In the genomic region with DNA sequence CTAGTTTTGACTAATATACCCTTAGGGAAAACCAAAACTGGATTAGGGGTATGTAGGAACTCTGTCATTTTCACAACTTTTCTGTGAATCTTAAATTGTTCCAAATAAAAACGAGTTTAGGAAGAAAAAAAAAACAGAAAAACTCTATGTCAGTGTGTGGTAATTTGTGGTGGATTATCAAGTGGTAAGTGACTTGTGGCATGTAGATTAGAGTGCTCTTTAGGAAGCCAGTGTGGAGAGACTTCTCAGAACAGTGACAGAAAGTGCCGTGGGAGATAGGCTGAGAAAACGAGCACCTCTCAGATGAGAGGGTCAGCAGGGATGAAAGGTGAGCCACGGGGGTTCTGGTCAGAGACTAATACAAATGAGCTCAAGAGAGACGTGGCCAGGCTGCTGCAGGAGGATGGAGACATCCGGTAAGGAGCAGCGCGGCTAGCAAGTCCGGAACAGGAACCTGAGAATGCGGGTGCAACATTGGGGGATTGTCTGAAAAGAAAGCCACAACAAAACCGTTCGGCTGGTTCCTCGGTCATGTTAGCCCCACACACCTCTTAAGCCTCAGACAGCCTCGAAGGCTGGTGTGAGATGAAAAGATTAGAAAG, we compare ENCODE assay signal across 12 mouse cellular contexts.
DNase-seq lines count a peak whose midpoint lies in the region; ATAC-seq and TF ChIP-seq lines count a peak whose summit lies in the region.
"Had no signal": no experiment of that assay in that cellular context is flagged by ENCODE, and none has a peak within 500 bp of the region (broad histone marks: within the 10 kb centered on the region; RNA-seq: fewer than 3 reads in every experiment).

No protein-coding gene starts in this region.

- no peak for TF ChIP-seq CTCF in kidney, postnatal 0 days (IDR thresholded peaks at IDR 0.05; ENCODE audit: low read depth)
- no peak for TF ChIP-seq CTCF in bone marrow, adult 2 months (IDR thresholded peaks at IDR 0.05; ENCODE audit: control insufficient read depth, insufficient read depth, low read length)

- H3K4me2 ChIP-seq in kidney, postnatal 0 days (ENCODE audit: low read length): peak overlapping the region; percentile 21; the same call in 1 of the 2 replicates
- H3K4me2 ChIP-seq: hindbrain, embryonic 15.5 days; limb, embryonic 12.5 days had no signal

- no peaks in the 10 kb centered on the region for H3K36me3 ChIP-seq in kidney, postnatal 0 days (ENCODE audit: insufficient read depth, low read length)
- H3K36me3 ChIP-seq: hindbrain, embryonic 15.5 days; limb, embryonic 12.5 days had no signal

- H3K4me1 ChIP-seq in kidney, postnatal 0 days (replicated peaks; ENCODE audit: insufficient read depth, low read length): no peaks in the 10 kb centered on the region
- H3K4me1 ChIP-seq in bone marrow, adult 2 months (ENCODE audit: control insufficient read depth, insufficient read depth, low read length): no peaks in the 10 kb centered on the region
- H3K4me1 ChIP-seq: hindbrain, embryonic 15.5 days; limb, embryonic 12.5 days had no signal

- TF ChIP-seq POLR2A in bone marrow, adult 2 months (IDR thresholded peaks at IDR 0.05; ENCODE audit: borderline replicate concordance, control insufficient read depth, low read depth, low read length): no peak

- DNase-seq in kidney, postnatal 0 days (ENCODE audit: low spot score): peak; percentile 29
- no peak for DNase-seq in kidney, adult 18-20 months
- DNase-seq in induced T-regulatory cell, adult 2 months (ENCODE audit: low read depth): peak; percentile 52
- DNase-seq in naive thymus-derived CD4-positive, alpha-beta T cell, adult 2 months (ENCODE audit: low read depth): peak; percentile 9
- DNase-seq in gastrocnemius, postnatal 14 days: no peak
- DNase-seq in spleen, postnatal 14 days (ENCODE audit: low spot score in 2 of 2): no peak
- DNase-seq: adrenal gland, postnatal 25 days; cerebellum, adult 9-10 months had no signal

- H3K27me3 ChIP-seq in kidney, postnatal 0 days (ENCODE audit: insufficient read depth, low read length): no peaks in the 10 kb centered on the region
- H3K27me3 ChIP-seq: hindbrain, embryonic 15.5 days; limb, embryonic 12.5 days had no signal

- H3K9me3 ChIP-seq in kidney, postnatal 0 days (replicated peaks; ENCODE audit: low read length): no peaks in the 10 kb centered on the region
- H3K9me3 ChIP-seq: hindbrain, embryonic 15.5 days; limb, embryonic 12.5 days had no signal

- WGBS in kidney, postnatal 0 days: 28% methylated on average over 14 of the region's 14 CpGs
- WGBS in bone marrow, adult 2 months: 4% methylated on average over 14 of the region's 14 CpGs

- H3K9ac ChIP-seq in kidney, postnatal 0 days (ENCODE audit: low read depth, low read length): no peak overlapping the region
- H3K9ac ChIP-seq: hindbrain, embryonic 15.5 days; limb, embryonic 12.5 days had no signal

- H3K4me3 ChIP-seq in kidney, postnatal 0 days (replicated peaks; ENCODE audit: low read depth, low read length): no peak overlapping the region
- peak overlapping the region; percentile 43 for H3K4me3 ChIP-seq in bone marrow, adult 2 months (replicated peaks; ENCODE audit: control insufficient read depth, low read depth, low read length)
- H3K4me3 ChIP-seq: hindbrain, embryonic 15.5 days; limb, embryonic 12.5 days had no signal

- no peak for ATAC-seq in kidney, postnatal 0 days (replicated peaks; ENCODE audit: low FRiP score, low read depth)
- ATAC-seq: forebrain, embryonic 16.5 days had no signal

- H3K27ac ChIP-seq in kidney, postnatal 0 days: no peak overlapping the region
- H3K27ac ChIP-seq in bone marrow, adult 2 months (ENCODE audit: control insufficient read depth, insufficient read depth, low read depth, low read length, poor library complexity): peak overlapping the region; percentile 18
- H3K27ac ChIP-seq: hindbrain, embryonic 15.5 days; limb, embryonic 12.5 days had no signal

- intact Hi-C loops in gastrocnemius, postnatal 14 days (cut with DNase I; ENCODE audit: low total_unique reads): no loop called here

Comparison
In these comparisons a context has a peak if more than half of its experiments do, and no peak if none do; other contexts are left out.
1. DNase-seq: peak in kidney, postnatal 0 days (single experiment), induced T-regulatory cell, adult 2 months (single experiment) and naive thymus-derived CD4-positive, alpha-beta T cell, adult 2 months (single experiment); none in kidney, adult 18-20 months (single experiment), gastrocnemius, postnatal 14 days (single experiment) and spleen, postnatal 14 days (0 of 2).